Mouse (Mus musculus) megakaryocyte-erythroid progenitor cell, adult 5-6 weeks (primary cell): ENCODE measurements around the gene Ptprj. TPM values are rescaled to one million over a fixed set of nuclear protein-coding genes. Genes with fewer than 3 reads are reported as not detected.

Source experiments
- ATAC-seq: replicated peaks from 2 replicates; pipeline ENCODE4 v1.8.0; 2016; ENCODE audit warnings: mild to moderate bottlenecking, inconsistent platforms; ENCODE audit not compliant: severe bottlenecking, poor library complexity, low FRiP score, low TSS enrichment
- total RNA-seq, 2 experiments: library from RNA; stranded (forward) in 1 of 2; stranded (reverse) in 1 of 2; fragments of 200-1000, 215-1000 nt in 1 of 2; fragments of >200 nt in 1 of 2; fragmentation: Nextera tagmentation in 1 of 2; gene quantifications; 2 replicates each; pipeline ENCODE4 v1.2.3; 2014 to 2017

The Ptprj gene
- total RNA-seq (2014; fragmentation: Nextera tagmentation) (11.4 and 14.3 TPM in 2 replicates), total RNA-seq (2017) (17.5 and 18.7 TPM in 2 replicates)

DNA sequence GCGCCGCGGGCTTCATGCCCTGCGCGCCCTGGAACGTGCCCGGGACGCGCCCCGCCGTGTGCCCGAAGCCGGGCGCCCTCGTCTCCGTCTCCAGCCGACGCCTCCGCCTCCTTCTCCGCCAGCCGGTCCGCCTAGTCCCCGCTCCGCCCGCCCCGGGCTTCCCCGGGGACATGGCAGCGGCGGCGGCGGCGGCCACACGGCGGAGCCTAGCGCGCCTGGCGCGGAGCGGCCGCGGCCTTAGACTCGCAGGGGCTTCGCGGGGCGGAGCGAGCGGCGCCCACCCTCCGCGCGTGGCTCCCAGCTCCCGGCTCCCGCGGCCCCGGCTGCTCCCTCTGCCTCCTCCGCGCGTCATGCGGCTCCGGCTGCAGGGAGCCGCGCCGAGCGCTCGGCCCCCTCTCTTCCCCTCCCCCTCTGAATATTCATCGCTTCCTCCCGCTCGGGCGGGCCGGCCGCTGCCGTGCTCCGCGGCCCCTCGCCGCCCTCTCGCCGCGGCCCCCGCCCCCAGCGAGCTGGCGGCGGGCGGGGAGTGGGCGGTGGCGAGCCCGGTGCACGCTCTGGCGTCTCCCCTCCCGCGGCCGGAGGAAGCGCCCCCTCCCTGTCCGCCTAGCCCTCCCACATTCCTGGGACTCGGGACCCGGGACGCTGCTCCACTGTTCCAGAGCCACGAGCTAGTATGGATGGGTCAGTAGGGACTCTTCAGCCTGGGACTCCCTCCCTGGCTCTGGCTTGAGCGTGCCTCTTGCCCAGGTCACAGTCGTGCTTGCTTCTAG lies at the start of gene Ptprj:
Gene Ptprj (minus strand): TSS at position 412 of the 770 bp plus-strand sequence.
- ATAC-seq = peak; percentile 6

DNA sequence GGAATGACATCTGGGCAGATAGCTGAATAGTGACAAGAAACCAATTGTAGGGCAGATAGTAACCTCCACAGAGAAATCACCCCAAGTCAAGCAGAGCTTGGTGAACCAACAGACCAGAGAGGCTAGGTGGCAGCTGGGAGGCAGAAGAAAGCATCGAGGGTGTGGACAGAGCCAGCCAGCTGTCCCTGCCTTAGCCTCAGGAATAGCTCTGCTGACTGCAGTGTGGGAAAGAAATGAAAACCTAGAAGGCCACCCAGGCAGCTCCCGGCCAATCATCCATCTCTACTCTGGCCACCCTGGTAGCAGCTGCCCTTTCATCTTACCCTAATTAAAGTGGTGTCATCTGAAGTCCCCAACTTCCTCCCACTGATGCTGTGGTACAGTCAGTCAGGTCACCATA lies 49.1 kb upstream of the Ptprj start:
- no peak for ATAC-seq

DNA sequence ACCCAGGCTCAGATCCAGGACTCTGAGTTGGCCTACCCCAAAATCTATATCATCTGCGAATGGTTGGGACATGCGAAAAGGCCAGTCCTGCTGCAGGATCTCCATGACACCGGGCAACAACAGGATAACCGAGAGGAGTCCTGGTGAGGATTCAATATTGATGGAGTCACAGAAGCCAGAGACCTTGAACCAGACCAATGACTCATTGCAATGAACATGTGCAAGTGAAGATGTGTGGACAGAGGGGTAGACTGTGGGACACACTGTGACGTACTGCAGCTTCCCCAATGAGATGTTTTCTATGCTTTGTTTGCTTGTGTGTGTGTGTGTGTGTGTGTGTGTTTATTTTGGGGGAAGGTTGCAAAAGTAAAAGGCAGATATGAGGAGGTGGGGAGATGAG lies 47.8 kb upstream of the Ptprj start:
- ATAC-seq = no peak

DNA sequence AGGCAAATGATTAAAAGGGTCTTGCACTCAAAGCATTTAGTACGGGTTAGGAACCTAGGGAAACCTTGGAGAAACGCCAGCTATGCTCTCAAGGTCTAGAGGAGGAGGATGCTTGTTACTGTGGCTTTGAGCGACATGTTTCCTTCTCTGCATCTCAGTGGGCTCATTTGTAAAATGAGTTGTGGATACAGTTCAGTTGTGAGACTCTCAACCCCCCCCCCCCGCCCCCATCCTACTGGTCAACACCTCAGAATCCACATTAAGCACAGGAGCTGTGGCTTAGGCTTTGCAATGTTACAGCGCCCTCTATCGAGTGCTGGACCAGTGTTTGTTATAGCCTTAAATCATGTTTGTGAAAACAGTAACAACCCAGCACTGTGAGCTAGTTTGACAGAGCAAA lies 44.5 kb upstream of the Ptprj start:
- ATAC-seq = peak; percentile 79

DNA sequence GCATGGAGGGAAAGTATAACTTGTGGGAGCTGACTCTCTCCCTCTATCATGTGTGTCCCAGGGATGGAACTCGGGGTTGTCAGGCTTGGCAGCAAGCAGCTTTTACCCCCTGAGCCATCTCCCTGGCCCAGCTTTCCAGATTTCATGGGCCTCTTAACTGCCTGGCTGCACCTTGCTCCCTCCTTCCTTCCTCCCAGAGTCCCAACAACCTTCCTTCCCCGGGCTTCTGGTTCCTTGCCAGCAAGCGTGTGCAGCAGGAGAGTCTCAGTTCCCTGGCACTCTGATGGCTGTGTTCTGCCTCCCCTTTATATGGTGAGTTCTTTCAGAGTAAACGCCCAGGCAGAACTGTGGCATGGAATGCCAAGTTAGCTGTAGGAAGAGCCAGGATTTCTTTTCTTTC lies 43.9 kb upstream of the Ptprj start:
- 0 out of 2 replicates have a peak, but pooled peaks have one; percentile 37 for ATAC-seq

DNA sequence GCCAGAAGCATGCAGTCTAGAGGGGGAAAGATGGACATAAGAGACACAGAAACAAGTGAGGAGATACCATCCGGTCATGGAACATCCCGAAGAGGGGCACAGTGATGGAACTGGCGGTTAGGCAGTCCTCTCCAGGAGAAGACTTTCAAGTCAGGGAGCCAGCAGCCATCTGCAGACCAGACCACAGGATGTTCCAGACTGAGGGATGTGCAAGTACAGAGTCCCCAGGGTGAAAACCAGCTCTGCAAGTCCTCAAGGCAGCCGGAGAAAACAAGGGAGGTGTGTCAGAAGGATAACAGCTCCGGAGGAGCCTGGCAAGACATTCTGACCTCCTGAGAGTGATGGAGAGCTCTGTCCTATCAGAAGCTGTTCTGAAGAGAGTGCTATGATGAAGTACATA lies 40.4 kb upstream of the Ptprj start:
- no peak for ATAC-seq

DNA sequence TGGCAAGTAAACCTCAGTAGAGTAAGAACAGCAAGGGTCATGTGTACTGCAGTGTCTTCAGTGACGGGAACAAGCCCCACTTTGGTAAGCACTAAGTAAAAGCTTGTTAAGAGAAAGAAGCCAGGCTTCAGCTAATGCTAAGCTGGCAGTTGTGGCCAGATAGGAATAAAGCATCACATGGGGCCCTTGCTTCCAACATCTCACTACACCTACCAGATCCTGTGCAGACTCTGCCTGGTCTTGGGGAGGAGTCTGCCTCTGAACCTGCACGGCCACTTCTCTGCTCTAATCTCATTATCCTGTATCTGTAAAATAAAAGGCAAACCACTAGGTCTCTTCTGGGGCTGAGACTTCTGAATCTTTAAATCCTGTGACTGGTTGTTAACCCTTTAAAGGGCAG lies 39.2 kb upstream of the Ptprj start:
- 0 out of 2 replicates have a peak, but pooled peaks have one; percentile 34 for ATAC-seq

DNA sequence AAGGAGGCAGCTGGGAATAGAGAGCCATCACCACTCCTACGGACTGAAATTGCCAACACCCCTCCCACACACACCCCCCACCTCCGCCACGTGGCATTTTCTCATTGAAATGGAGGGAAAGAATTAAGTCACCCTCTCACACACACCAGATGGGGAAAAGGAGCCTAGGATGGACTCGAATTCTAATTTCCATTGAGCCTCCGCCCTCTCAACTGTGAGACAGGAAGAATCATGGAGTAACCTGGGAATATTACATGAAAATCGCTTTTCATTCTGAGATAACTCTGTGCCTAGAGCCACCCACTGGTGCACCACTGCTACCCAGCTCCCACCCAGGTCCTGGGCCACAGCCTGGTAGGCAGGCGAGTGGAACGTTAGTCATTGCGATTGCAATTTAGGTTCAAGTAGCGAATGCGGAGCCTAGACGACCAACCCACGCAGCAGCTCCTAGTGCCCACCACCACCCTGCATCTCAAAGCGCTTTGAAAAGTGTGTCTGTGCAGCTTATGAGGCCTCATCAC lies 34.3 kb upstream of the Ptprj start:
- ATAC-seq = no peak

DNA sequence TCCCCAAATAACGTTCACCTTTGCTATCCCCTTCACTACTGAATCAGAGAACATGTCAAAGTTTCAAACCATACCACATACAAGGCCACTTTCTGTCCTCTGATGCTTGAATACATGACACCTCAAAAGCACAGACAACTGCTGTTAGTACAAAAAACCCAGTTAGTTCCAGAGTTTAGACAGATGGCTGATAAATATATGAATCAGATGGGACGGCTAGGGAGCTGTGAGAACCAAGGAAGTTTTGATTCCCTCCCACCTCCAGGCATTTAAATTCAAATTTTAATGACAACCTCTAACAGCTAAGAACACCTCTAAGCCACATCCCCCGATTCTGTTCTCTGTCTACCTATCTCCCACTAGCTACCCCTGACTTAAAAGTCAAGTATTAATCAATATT lies 33.1 kb upstream of the Ptprj start:
- ATAC-seq = no peak

DNA sequence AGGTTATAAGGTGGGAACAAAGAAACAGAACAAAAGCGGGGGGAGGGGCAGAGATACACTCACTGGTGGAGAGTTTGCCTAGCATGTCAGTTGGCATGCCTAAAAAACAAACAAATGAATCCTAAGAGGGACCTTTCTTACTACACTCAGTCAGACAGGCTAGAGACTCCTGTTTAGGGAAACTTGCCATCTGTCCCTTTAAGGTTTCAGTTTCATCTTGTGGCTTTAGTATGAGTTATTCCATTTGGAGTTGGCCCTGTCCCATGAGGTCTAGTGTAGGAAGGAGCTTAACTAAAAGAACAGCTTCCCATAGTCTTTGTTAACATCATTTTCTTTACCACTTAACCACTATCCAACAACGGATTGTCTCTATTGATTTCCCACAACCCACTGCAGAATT lies 32.6 kb upstream of the Ptprj start:
- ATAC-seq = no peak

DNA sequence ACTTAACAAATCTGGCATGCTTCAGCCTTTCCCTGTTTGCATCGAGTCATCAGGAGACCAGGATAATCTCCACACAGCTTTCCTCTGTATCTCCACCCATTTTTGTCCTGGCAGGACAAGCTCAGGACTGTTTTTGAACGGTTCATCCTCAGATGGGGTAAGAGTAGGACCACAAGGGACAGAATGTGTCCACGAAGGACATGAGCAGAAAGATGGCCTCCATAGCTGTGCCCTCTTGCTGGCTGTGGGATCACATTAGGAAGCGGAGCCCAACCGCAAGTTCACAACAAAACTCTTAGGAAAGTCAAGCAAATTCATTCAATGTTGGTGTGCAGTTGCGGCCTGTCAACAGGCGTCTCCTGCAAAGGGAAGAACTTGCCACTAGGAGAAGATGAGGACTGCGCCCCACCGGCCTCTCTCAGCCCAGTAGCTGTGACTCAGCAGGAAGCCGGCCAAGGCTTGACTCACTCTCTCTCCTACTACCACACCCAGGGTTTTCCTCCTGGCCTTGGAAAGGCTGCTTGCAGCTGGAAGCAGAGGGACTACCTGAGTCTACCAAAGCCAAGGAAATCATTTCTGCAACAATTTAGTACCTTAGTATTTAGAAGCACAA lies 31.6 kb upstream of the Ptprj start:
- peak; percentile 97 for ATAC-seq

DNA sequence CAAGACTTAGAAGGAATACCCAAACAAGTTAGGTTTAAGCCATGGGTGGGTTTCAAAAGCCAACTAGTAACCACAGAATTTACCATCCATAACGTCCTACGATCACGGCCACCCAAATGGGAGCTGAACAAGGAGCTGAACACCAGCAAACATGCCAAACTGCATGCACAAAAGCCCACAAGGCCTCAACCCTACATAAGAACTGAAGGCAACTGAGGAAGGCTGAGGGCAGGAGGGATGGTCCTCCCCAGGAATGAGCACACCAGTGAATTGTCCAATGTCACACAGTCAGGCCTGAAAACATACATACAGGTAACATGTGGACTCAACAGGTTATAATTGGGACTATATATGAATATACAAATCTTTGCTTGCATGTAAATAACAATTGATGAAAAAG lies 20.6 kb upstream of the Ptprj start:
- no peak for ATAC-seq

DNA sequence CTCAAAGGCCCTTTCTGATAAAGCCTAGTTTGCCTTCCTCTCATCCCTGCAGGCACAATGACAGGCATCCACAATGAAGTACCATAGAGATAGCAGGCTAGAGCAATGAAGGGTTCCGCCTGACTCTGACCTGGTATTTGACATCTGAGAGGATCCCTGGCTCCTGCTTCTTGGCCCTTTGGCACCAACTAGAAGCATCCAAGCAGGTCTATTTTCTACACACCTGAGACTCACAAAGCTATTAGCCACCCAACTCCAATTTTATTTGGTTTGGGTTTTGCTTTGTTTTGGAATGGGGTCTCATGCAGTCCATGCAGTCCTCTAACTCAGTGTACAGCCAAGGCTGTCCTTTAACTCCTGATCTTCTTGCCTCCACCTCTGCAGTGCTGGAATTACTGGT lies 7.7 kb upstream of the Ptprj start:
- no peak for ATAC-seq

DNA sequence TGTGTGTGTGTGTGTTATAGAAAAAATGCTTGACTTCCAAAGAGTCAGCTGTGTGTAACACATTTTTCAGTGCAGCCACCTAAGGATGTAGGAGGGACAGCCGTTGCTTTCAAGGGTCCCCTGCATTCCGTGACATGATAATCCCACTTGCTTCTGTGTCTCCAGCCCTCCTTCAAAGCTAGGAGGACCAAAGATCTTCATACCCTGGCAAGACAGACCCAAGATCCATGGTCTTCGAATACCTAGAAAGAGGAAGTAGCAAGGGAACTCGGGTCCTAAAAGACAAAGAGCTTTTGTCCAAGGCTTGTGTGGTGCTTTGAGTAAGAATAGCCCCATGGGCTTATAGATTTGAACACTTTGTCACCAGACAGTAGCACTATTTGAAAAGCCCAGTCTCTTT lies 4.1 kb upstream of the Ptprj start:
- ATAC-seq = no peak

DNA sequence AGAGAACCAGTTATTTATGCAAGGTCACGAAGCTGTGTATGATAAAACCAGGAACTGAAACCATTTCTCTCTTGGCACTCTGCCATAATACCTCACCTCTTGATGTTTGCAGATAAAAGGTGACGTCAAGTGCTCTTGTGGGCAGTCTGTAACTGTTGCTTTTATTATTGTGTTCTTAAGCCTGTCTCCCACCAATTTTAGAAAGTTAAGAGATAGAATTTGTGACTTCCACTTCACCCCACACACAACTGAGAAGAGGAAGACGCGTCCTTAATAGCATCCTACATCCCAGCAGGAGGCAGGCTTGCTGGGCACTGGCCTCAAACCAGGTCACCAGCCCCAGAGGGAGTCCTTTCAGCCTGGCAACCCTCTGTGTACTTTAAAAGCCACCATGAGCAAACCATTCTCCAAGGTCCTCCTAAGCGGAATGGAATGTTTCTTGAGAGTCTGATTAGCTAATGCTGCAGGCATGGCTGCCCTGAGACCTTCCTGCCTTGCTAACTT lies 3.2 kb upstream of the Ptprj start:
- ATAC-seq = 0 out of 2 replicates have a peak, but pooled peaks have one; percentile 7

DNA sequence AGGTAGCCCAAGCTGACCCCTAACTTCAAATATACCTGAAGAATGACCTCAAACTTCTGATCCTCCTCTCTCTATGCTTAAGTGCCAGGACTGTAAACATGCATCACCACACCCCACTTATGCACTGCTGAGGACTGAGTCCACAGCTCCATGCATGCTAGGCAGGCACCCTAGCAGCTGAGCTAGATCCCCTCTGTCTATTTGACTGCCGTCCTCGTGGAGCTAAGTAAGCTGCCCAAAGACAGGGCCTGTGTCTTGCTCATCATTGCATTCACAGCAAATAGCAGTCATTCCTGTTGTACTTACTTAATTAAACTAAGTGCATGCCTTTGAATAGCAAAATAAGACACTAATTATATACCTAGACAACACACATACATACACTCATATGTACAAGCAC lies 2.4 kb upstream of the Ptprj start:
- ATAC-seq = no peak

DNA sequence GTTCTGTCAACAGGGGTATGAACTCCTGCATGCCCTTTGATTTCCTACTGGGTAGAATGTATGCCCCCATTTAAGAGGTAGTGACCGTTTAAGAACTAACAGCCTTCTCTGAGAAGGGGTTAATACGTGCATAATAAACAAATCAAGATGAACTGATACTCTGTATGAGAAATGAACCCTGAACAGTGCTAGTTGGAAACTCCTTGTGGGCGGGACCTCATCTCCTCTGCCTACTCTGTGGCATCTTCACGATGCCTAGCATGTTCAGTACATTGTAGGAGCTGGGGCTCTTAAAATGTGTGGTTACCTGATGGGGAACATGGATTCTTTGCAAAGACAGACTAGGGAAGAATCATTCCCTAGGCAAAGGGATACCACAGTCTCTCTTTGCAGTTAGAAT lies 1.9 kb upstream of the Ptprj start:
- no peak for ATAC-seq

DNA sequence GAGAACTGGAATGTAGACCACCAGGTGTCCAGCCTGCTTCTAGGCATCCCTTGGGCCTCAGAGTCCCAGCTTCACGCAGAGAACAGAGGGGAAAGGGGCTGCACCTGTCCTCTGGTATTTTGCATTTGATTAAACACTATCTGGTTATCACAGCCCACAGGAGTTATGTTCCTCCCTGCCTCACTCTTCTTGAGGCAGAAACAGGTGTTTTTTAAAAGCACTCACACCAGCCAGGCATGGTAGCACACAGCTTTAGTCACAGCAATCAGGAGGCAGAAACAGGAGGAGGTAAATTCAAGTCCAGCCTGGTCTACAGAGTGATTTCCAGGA lies 1.3 kb upstream of the Ptprj start:
- 0 out of 2 replicates have a peak, but pooled peaks have one; percentile 2 for ATAC-seq

DNA sequence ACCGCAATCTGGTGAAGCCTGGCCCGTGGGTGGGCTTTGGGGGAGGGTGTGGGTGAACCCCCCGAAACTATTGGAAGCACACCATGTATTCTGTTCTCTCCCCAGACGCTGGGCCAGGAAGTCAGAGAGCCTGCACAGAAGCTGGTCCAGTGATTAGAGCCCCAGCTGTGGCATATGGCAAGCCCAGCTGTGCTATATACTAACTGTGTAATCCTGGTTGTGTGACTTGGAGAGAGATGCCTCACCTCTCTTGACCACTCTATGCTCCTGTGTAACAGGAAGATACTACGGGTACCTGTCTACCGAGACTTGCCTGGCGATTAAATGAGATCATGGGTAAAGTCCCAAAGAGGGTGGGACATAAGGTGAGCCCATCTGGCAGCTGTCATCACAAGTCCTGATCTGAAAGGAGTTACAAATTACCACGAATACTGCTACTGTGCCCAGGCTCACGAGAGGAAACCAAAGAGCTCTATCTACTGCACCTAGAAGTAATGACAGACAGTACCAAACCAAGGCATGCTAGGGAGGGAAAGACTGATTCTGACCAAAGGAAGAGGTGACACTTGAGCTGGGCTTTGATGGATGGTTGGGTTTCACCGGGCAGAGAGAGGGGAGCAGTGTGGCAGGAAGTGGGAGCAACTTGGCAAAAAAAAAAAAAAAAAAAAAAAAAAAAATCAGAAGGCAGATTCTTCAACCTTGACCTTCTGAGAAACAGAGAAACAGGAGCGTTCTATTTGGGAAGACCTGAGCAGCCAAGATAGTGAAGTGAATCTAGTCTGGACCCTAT lies 754 bp upstream of the Ptprj start:
- peak; percentile 51 for ATAC-seq

DNA sequence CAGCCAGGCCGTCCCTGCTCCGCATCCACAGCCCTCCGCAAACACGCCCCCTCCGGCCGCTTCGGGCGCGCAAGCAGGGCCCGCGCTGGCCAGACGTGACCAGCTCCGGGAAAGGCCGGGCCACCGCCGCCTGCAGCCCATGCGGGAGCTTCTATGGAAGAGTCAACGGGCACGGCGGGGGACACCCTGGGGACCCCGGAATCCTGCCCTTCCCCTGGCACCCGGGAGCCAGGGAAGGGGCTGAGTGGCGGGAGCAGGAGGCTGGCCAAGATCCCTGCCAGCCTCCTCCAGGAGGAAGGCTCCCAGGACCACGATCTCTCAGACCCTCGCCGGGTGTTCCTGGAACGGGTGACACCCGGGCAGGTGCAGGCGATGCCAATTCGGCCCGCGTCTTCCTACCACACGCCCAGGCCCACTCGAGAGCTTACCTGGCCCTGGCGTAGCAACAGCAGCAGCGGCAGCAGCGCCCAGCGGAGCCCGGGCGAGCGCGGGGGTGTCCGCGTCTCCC lies 665 bp downstream of the Ptprj start:
- ATAC-seq = no peak
